Mouse (Mus musculus): ENCODE results near the gene Kcnq1.

Kcnq1 gene

DNA sequence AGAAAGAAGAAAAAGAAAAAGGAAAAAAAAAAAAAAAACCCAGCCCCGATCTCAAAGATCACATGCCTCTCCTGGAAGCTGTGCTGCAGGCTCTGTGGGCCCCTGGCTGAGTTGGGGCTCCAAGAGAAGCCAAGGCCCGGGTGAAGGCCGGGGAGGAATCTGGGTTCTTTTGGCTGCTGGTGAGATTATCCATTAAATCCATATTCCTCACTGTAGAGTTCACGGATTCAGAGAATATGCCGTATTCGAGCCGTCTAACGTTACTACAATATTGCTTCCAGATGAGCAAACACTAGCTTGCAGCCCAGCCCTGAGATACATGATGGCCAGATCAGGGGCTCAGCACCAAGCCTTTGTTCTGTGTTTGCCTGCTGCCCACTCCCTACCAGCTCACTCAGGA is 204.7 kb downstream of the Kcnq1 start:
- DNase-seq (ENCODE audit: low read depth, low spot score) = peak; percentile 30

DNA sequence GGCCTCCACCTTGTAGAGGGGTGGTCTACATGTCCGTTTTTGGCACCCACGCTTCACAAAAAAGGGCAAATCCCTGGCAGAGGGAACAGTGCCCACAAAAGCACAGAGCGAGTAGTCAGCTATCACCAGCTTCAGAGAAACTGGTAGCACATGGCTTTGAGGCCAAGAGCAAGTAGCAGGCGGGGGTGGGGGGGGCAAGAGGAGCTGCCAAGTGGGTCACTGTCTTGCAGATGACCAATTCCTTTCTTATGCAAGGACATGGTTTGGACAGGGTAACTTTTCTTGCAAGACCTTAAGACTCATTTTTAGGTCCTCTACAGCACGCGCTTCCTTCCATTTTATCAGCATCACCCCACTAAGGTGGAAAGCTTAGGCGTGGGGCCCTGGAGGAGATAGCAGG is 205.3 kb downstream of the Kcnq1 start:
- no peak for DNase-seq (ENCODE audit: low read depth, low spot score)

DNA sequence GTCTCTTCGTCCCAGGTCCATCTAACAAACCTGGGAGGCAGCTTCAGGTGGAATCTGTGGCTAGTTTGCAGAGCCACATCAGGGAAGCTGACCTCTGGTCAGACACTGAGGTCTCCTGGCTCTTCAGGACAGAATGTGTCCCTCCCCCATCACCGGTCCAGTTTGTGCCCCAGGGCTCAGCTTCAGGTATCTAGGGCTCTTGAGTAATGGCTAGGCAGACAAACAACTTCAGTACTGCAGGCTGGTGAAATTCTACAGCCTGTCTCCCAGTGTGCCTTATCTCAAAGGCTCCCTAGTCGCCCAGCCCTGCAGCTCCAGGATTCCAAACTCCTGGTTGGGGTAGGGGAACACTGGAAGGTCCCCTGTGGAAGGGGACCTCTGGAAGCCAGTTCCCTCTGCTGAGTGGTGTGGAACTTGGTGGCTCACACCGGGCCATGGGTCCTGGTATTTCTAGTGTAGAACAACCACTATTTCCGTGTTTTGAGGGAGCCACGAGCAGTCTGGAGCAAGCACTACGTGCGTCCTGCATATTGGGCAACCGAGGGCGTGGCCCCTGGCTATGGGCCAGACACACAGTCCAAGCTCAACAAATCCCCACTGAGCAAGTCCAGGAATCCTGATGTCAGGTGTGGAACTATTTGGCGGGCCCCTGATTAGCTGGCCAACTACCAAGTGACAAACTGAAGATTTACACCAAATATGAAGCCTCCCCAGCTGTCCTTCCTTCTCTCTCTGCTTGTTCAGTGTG is 207.6 kb downstream of the Kcnq1 start:
- DNase-seq (ENCODE audit: low read depth, low spot score) = no peak

DNA sequence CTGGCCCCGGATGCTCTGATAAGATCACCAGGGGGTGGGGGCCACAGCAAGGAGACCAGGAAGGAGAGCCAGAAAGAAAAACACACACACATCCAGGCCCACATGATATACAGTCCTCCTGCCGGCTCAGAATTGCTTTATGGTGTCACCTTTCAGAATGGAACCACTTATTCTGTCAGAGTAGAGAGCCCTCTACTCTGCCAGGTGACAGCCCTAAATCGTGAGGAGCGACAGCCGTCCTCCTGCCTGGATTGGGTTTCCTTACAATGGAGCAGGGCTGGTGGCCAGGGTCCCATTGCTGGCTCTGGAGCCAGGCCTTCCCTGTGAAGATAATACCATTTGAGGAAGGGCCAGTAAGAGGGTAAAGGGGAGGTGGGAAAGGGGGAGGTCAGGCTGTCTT is 212.3 kb downstream of the Kcnq1 start:
- DNase-seq (ENCODE audit: low read depth, low spot score) = no peak

DNA sequence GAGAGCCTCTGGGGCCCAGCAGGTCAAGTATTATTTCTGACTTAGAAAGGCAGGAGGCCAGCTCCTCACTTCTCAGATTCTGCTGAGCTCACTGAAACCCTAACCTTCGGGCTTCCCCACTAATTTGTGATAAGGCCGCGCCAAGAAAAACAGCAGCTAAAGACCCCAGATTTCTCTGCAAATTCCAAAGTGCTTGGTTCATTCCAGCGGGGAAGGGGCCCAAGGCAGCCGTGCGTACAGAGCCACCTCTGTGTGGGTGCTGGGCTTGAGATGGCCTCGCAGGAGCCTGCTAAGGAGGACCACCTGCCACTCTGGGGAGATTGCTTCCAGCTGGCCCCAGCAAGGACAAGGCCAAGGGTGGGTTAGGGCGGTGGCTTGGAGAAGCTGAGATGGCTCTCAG is 214.2 kb downstream of the Kcnq1 start:
- DNase-seq (ENCODE audit: low read depth, low spot score) = no peak

DNA sequence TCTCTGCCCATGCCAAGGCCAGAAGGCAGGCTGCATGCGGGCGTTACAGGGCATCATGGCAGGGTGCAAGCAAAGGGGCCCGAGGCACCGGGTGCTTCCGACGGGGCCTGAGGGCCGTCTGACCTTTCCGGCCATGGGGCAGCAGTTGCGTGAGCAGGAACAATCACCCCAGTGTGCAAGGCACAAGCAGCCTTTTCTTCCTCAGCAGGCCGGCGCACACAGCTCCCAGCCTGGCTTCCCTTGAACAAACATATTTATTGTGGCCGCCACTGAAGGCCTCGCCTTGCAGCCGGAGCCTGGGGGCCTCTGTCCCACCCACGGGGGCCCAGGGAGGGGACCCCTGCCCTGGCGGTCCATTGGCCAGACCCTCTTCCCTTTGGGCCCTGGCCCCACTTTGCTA is 218.9 kb downstream of the Kcnq1 start:
- peak; percentile 34 for DNase-seq (ENCODE audit: low read depth, low spot score)

DNA sequence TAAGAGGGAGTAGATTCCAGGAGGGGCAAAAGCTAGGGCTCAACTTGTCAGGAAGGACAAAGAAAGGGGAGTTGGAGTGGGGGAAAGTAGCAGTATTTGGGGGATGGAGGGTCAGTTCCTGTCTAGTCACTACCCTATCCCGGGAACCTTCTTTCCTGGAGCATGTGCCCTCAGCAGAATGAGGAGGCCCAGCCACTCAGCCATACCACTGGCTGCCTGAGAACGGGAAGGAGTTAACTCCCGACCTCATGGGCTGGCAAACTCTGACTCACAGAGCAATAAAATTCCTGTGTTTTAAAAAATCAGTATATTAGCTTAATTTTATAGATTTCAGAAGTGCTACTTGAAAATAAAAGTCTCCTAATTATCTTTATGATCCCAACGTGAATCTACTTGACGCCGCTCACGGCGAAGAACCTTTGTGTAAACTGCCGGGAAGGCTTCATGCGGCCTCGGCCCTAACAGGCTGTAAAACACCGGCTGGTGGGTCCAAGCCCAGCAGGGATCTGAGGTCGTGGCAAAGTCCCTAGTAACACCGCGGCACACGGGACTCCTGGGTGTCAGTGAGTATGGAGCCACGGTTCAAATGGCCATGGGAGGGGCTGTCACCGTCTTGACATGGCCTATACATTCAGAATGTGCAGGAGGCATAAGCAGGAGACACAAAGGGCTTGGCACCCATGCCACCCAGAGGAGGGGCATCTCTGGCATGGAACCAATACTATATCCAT is 222.2 kb downstream of the Kcnq1 start:
- no peak for DNase-seq (ENCODE audit: low read depth, low spot score)

DNA sequence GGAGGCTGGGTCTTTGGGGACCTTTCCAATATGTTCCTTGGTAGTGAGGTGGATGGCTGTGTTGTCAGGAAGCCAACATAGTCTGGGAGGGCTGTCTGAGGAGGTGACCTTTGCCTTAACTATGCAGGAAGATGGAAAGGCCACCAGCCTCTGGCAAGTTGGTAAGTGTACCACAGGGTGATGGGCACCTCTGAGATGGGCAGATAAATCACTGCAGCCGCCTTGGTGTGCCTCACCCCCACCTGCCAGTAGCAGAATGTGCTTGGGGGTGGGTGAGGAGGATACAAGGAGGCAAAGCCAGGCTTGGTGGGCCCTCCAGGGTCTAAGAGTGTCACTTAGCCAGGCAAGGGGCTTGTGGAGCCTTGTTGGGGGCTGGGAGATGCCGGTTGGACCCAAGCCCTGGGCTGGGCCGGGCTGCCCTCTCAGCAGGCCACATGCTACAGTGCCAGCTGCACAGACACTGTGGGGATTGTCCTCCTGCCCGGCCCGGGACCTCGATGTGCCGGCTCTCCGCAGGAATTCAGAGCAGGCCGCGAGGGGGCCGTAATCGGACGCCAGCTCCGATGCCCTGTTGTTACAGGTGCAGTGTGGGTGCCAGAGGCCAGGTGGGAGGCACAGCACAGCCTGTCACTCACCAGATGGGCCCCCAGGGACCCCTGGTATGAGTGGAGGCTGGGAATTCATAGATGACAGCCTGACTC is 223.1 kb downstream of the Kcnq1 start:
- DNase-seq (ENCODE audit: low read depth, low spot score) = peak; percentile 30

DNA sequence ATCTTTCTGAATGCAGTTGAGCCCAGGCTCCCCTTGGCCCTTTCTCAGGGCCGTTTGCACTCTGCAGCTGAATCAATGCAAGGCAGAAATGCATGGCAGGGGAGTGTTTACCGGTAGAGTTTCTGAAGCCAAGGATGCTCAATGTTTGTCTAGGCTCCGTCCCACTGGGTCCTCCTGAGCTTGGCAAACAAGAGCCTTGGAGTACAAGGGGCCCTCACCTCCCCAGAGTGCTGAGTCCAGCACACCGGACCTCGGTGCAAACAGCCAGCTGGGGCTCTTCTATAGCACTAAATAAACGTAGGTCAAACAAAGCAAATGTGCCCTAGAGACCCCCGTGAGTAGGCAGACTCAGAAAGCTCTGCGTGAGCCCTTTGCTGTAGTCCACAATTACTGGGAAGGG is 226.9 kb downstream of the Kcnq1 start:
- no peak for DNase-seq (ENCODE audit: low read depth, low spot score)

DNA sequence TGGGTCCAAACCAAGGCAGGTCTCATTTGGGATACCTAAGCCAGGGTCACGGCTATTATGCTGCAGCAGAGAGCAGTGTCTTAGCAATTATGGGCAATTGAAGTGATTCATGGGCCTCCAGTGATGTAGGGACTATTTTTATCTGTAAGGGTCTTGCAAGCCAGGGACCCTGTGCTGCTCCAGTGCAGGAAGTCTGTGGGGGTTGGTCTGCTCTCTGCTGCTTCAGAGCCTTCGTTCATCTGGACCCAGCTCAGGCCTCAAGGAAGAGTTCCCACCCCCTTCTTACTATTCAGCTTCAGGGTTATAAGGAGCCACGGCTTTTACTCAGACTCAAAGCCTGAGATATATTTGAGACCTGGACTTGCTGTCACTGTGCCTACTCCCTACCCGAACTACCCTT is 227.4 kb downstream of the Kcnq1 start:
- DNase-seq (ENCODE audit: low read depth, low spot score) = no peak

DNA sequence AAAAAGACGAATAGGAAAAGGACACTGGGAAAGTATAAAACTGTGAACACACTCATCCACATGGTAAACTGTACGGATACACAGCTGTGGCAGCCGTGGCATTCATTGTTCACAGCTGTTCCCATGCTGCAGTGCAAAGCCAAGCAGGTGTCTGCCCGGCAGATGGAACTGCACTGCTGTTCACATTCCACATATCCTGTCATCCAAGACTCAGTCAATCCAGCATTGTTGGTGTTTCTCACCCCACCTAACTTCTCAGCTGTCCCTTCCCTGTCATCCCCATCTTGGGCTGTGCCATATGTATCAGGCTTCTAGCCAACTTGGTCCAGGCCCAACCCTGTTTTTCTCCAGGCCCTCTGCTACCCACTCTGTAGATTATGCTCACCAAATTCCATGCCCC is 232.5 kb downstream of the Kcnq1 start:
- no peak for DNase-seq (ENCODE audit: low read depth, low spot score)

DNA sequence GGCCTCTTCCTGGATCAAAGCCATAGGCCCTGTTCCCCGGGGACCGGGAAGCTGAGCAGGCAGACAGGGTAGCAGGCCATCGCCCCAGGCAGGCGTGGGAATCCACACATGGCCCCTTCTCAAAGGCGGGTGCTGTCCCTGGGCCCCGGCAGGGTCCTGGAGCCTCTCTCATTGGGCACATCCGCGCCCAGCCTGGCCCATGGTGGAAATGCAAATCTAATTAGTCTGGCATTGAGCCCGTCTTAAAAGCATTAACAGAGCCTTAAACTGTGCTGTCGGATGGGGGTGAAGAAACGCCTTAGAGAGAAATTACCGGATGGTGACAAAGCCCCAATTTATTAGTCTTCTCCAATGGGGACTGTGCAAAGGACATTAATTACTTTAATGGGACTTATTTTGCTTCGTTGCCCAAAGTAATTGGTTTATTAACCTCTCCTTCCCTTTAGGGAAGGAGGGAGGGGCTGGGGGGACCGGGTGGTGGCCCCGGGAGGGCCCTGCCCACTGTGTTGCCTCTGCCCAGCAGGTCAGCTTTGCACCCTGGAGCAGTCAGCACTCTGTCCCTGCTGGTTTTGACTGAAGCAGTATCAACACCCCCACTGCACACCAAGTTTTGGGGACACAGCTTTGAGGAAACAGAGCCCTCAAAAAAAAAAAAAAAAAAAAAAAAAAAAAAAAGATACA is 234.6 kb downstream of the Kcnq1 start:
- DNase-seq (ENCODE audit: low read depth, low spot score) = no peak

DNA sequence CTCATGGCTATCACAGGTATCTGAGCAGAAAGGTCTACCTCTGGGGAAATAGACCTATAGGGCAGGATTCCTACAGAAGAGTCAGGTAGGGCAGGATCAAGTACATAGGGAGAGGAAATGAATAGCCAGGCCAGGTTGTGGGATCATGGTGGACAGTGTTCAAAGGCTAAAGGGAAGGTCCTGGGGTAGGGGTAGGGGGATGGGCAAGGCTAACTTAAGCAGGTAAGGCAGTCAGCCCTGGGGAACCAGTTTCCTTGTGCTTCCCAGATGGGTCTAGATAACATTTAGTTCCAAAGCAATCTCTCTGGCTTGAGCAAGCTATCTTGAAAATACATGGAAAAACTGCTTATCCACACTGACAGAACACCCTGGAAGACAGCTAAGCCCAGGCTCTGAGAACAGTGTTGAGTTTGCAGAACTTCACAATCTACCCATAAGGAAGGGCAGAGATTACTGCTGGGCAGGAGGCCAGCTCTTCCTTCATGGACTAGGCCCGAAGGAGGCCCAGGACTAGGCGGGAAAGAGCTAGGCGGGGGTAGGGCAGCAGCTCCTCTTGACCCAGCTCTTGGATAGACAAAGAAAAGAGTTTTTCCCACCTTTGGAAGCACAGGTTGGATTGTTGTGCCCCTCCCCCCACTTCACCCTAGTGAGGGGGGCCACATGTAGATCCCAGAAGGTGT is 235.3 kb downstream of the Kcnq1 start:
- no peak for DNase-seq (ENCODE audit: low read depth, low spot score)

DNA sequence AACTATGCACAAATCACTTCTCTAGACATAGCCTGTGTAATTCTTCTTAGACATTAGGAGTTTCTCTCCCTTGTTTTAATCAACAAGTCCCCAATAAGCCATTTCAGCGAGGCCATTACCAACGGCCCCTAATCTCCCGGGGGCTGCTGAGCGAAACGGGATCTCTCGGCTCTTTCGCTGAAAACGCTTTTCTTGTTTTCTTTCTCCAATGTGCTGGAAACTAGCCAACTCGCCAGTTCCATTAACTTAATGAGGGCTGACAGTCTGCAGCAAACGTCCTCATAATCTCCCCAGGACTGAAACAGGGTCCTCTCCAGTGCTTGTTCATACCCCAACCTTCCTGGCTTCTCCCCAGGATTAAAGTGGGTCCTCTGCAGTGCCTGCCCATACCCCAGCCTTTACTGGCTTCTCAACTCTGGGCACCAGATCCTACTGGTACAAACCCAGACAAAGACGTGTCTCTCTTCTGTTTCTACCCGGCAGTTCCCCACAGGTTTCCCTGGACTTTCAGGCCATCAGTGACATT is 237.7 kb downstream of the Kcnq1 start:
- DNase-seq (ENCODE audit: low read depth, low spot score) = no peak

DNA sequence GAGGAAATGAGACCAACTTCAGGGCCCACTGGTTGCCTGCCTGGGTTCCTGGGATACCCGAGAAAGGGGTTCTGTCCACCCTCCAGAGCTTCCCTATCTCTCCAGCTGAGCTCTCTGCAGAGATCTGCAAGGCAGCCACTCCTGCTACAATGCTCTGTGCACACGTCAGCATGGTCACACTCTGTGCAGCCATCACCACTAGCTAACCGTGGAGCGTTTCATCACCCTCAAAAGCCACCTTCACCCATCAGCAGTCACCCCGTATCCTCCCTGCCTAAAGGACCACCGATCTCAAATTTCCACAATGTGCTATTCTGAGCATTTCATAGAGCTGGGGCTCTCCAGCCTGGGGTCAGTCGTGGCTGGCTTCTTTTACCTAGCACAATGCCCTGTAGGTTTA is 243.1 kb downstream of the Kcnq1 start:
- no peak for DNase-seq (ENCODE audit: low read depth, low spot score)

DNA sequence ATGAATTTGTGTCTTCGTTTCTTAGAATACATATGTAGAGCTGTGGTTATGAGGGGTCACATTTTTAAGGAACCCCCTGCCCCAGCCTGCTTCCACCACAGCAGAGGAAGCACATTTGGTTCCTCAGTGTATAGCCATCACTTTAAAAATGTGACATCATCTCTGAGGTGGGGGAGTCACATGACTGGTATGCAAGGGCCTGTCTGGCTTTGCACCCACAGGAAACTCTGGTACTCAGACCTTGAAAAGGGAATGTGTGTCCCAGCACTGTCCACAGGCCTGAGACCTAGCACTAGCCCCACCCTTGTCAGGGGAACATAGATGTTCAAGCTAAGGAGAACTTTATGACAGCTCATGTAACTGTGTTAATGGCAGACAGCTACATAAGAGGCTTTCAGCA is 243.7 kb downstream of the Kcnq1 start:
- DNase-seq (ENCODE audit: low read depth, low spot score) = no peak

DNA sequence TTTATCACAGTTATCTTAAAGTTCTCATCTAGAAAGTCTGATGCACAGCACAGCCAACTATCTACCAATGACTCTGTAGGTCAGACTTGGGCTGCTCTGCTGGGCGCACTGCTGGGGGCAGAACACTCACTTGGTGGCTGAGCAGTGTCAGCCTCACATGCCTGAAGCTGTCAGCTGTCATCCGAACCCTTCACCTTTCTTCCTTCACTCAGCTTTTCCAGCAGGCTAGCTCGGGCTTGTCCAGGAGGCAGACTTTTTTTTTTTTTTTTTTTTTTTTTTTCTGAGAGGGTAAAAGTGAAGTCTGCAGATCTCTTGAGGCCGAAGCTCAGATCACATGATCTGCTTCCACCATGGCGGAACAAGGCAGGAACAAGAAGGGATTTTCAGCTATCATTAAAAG is 249.7 kb downstream of the Kcnq1 start:
- DNase-seq (ENCODE audit: low read depth, low spot score) = no peak

DNA sequence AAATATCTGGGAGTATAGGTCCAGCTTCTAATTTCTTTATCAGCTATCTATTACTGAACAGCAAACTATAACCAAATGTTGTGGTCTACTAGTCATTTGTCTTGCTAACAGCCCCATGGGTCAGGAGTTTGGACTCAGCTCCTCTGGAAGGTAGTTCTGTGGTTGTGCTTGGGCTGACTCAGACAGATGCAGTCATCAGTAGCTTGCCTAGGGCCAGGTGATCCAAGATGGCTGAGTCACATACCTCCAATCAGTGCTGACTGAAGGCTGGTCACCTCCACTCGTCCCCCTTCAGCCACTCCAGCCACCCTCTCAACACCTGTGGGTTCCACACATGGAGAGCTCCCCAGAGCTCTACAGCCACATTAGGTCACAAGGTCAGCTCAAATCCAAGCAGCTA is 250.9 kb downstream of the Kcnq1 start:
- DNase-seq (ENCODE audit: low read depth, low spot score) = no peak

DNA sequence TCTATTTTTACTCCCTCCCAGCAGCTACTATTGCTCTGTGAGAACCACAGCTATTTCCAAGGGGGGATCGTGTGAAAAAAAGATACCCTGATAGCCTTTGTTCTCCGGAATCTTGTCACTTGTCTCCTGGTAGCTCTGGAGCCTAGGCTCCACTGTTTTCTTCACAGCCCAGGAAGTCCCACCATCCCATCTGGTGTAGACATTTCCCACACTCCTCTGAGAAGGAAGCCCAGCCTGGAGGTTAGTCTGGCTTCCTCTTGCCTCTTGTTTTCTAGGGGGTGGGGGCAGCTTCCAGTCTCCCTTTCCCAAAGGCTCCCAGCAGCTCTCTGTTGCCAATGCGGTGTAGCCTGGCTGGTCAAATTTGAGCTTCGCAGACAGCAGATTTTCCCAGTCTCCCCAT is 251.7 kb downstream of the Kcnq1 start:
- DNase-seq (ENCODE audit: low read depth, low spot score) = no peak

DNA sequence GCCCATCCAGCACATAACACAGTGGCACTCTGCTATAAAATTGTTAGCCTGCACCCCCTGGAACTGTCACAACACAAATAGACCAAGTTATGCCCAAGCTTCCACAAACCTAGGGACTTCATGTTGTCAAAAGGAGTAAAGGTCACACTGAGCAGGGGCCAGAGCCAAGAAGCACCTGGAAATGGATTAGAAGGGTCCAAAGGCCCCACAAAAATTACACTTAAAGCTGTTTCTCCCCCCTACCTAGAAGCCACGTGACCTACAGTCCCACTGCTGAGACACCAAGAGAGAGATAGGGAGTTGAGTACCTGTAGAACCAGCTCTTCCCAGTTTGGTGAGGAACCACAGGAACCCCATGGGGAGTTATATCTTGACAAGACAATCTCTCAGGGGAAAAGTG is 253.6 kb downstream of the Kcnq1 start:
- no peak for DNase-seq (ENCODE audit: low read depth, low spot score)

DNA sequence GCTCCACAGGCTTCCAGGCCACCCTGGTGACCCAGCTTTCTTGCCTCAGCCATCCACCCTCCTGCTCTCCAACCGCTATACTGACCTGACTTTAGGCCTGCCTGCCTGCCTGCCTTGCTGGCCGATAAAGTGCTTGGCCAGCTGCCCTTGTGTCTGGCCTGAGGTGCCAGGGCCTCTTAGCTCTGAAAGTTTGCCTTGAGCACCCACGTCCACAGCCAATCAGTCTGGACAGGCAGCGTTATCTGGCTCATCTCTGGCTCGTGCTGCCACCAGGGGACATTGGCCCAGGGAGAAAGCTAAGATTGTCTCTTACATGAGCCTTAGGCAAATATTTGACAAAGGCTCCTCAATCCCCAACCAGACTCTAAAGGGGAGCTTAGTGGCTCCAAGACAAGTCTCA is 254.6 kb downstream of the Kcnq1 start:
- DNase-seq (ENCODE audit: low read depth, low spot score) = no peak
